Mouse (Mus musculus): ENCODE measurements at regions not wholly inside any gene's neighbourhood (a gene's known extent, or its start where the extent isn't known, plus 50 kb on each side); places are given as distances from the start of the nearest gene placed in this dataset.

DNA sequence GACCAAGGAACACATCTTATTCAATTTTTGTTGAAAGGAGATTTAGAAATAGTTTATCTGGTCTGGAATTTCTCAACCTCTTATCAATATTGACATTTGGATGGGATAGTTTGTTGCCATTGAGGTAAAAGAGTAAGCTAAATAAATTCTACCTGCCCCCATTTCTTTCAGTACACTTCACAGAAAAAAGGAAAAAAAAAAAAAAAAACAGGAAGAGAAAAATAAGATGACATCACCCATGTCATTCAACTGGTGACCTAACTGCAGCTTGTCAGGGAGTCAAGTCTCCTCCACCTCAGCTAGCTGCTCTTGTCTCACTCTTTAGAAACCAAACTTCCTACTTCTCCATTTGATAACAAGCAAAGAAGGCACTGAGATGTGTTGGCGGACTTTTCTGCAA is 61.3 kb upstream of the Agps start:
- TF ChIP-seq CTCF (conservative IDR thresholded peaks at IDR 0.05; ENCODE audit: low read length): no peak
- no peak for TF ChIP-seq NANOG (IDR thresholded peaks at IDR 0.05; ENCODE audit: borderline replicate concordance, low read length)

Data from E14TG2a.4 (cell line).